Mouse (Mus musculus) T-helper 17 cell (primary cell): ENCODE measurements around the gene Gm17387.

Source experiments
- in situ Hi-C, 2 experiments: fragments of 300-600 bp; cut with MboI, MseI; formaldehyde crosslinking; loops; 1 replicate in 1 of 2; 2 replicates in 1 of 2; pipeline ENCODE4 v1.15.1; 2025; ENCODE audit warnings: high pct_unique_total_duplicates in 2 of 2

Gm17387 gene

GRCm38 (mm10) chr7:141047581-141048225 lies 18.8 kb downstream of the Gm17387 start:
- in situ Hi-C loops = loop anchor here (5.0 to 10.0 kb wide), 4 partner anchors 35 to 1237 kb away; partner anchors contain the start of genes Cox8b (in 2 of the 2), Gm45717 (in 2 of the 2), Ifitm2 (in 2 of the 2) and Ifitm3 (in 2 of the 2)

GRCm38 (mm10) chr7:141048226-141049218 lies 19.6 kb downstream of the Gm17387 start:
- in situ Hi-C loops = loop anchor here (5.0 to 10.0 kb wide), 4 partner anchors 36 to 1236 kb away; partner anchors contain the start of genes Cox8b (in 2 of the 2), Gm45717 (in 2 of the 2), Ifitm2 (in 2 of the 2) and Ifitm3 (in 2 of the 2)

GRCm38 (mm10) chr7:141049326-141049725 lies 20.4 kb downstream of the Gm17387 start:
- in situ Hi-C loops = loop anchor here (5.0 to 10.0 kb wide), 4 partner anchors 37 to 1235 kb away; partner anchors contain the start of genes Cox8b (in 2 of the 2), Gm45717 (in 2 of the 2), Ifitm2 (in 2 of the 2) and Ifitm3 (in 2 of the 2)

- in situ Hi-C loops = loop anchor here (5.0 to 10.0 kb wide), 3 partner anchors 124 to 209 kb away; partner anchors contain the start of genes Odf3 (in 1 of the 2), Rnh1 (in 1 of the 2) and Scgb1c1 (in 1 of the 2)
Observed at GRCm38 (mm10) chr7:141051060-141051685, 22.2 kb downstream of the Gm17387 start.

GRCm38 (mm10) chr7:141052016-141052415 lies 23.1 kb downstream of the Gm17387 start:
- in situ Hi-C loops = loop anchor here (5.0 to 10.0 kb wide), 3 partner anchors 123 to 210 kb away; partner anchors contain the start of genes Odf3 (in 1 of the 2), Rnh1 (in 1 of the 2) and Scgb1c1 (in 1 of the 2)

- in situ Hi-C loops = loop anchor here (5.0 to 10.0 kb wide), 3 partner anchors 122 to 210 kb away; partner anchors contain the start of genes Odf3 (in 1 of the 2), Rnh1 (in 1 of the 2) and Scgb1c1 (in 1 of the 2)
Observed at GRCm38 (mm10) chr7:141052421-141052820, 23.5 kb downstream of the Gm17387 start.

- in situ Hi-C loops = loop anchor here in 1 of 2 experiments (10.0 kb wide), 1 partner anchor 119 kb away; the partner anchor contains the start of gene Rnh1
Observed at GRCm38 (mm10) chr7:141055785-141056184, 26.9 kb downstream of the Gm17387 start.

GRCm38 (mm10) chr7:141056976-141057375 lies 28.0 kb downstream of the Gm17387 start:
- in situ Hi-C loops = loop anchor here in 1 of 2 experiments (10.0 kb wide), 1 partner anchor 118 kb away; the partner anchor contains the start of gene Rnh1

GRCm38 (mm10) chr7:141057541-141057940 lies 28.6 kb downstream of the Gm17387 start:
- in situ Hi-C loops = loop anchor here in 1 of 2 experiments (10.0 kb wide), 1 partner anchor 117 kb away; the partner anchor contains the start of gene Rnh1

- in situ Hi-C loops = loop anchor here in 1 of 2 experiments (10.0 kb wide), 1 partner anchor 116 kb away; the partner anchor contains the start of gene Rnh1
Observed at GRCm38 (mm10) chr7:141058601-141059341, 29.8 kb downstream of the Gm17387 start.

GRCm38 (mm10) chr7:141059929-141060328 lies 31.0 kb downstream of the Gm17387 start:
- in situ Hi-C loops = loop anchor here (10.0 kb wide), 1 partner anchor 115 kb away; the partner anchor contains the start of gene Rnh1 (in 2 of the 2)

GRCm38 (mm10) chr7:141060426-141061242 lies 31.7 kb downstream of the Gm17387 start, which contains the start of gene B4galnt4:
TSS of gene B4galnt4 (plus strand) at chr7:141061104.
- in situ Hi-C loops = loop anchor here in 1 of 2 experiments (10.0 kb wide), 1 partner anchor 114 kb away; the partner anchor contains the start of gene Rnh1

- in situ Hi-C loops = loop anchor here in 1 of 2 experiments (10.0 kb wide), 1 partner anchor 114 kb away; the partner anchor contains the start of gene Rnh1
Observed at GRCm38 (mm10) chr7:141061269-141061692, 32.4 kb downstream of the Gm17387 start.

- in situ Hi-C loops = loop anchor here in 1 of 2 experiments (10.0 kb wide), 1 partner anchor 112 kb away; the partner anchor contains the start of gene Rnh1
Observed at GRCm38 (mm10) chr7:141062525-141062924, 33.6 kb downstream of the Gm17387 start.

- in situ Hi-C loops = loop anchor here in 1 of 2 experiments (10.0 kb wide), 1 partner anchor 111 kb away; the partner anchor contains the start of gene Rnh1
Observed at GRCm38 (mm10) chr7:141063353-141063752, 34.4 kb downstream of the Gm17387 start.

- in situ Hi-C loops = loop anchor here in 1 of 2 experiments (10.0 kb wide), 1 partner anchor 111 kb away; the partner anchor contains the start of gene Rnh1
Observed at GRCm38 (mm10) chr7:141064175-141064574, 35.2 kb downstream of the Gm17387 start.

GRCm38 (mm10) chr7:141064576-141064975 lies 35.6 kb downstream of the Gm17387 start:
- in situ Hi-C loops = loop anchor here in 1 of 2 experiments (10.0 kb wide), 1 partner anchor 110 kb away; the partner anchor contains the start of gene Rnh1

- in situ Hi-C loops = loop anchor here in 1 of 2 experiments (10.0 kb wide), 1 partner anchor 106 kb away; the partner anchor contains the start of gene Rnh1
Observed at GRCm38 (mm10) chr7:141068351-141068750, 39.4 kb downstream of the Gm17387 start.
